Mouse (Mus musculus): ENCODE data around the gene Sspo.
A peak's percentile ranks its signal among the peaks of the same experiment; 100 is the strongest.
"Not testable (repeated sequence)": the region's sequence is repeated elsewhere in the genome, so short reads cannot be mapped to it uniquely, and the experiment has no call there.

Sspo gene

DNA sequence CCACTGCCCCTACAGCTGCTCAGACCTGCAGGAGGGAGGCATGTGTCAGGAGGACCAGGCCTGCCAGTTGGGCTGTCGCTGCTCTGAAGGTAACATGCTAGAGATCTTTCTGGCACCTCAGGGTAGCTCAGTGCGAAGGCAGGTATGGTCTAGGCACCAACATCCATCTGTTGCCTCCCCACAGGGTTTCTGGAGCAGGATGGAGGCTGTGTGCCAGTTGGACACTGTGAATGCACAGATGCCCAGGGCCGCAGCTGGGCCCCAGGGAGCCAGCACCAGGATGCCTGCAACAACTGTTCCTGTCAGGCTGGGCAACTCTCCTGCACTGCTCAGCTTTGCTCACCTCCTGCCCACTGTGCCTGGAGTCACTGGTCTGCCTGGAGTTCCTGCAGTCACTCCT lies 41.7 kb downstream of the Sspo start:
- peak; percentile 37 for DNase-seq

DNA sequence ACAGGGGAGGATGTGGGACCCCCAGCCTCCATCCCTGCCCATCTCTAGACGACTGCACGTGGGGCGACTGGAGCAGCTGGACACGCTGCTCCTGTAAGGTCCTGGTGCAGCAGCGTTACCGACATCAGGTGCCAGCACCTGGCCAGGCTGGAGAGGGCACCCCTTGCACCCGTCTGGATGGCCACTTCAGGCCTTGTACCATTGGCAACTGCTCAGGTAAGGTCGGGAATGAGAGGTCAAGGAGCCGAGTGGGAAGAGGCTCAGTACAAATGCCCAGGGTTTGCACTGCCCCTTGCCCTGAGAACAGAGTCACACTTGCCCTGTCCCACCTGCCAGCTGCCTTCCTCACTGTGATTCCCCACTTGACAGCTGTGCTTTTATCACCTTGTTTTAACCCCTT lies 43.3 kb downstream of the Sspo start:
- no peak for DNase-seq

DNA sequence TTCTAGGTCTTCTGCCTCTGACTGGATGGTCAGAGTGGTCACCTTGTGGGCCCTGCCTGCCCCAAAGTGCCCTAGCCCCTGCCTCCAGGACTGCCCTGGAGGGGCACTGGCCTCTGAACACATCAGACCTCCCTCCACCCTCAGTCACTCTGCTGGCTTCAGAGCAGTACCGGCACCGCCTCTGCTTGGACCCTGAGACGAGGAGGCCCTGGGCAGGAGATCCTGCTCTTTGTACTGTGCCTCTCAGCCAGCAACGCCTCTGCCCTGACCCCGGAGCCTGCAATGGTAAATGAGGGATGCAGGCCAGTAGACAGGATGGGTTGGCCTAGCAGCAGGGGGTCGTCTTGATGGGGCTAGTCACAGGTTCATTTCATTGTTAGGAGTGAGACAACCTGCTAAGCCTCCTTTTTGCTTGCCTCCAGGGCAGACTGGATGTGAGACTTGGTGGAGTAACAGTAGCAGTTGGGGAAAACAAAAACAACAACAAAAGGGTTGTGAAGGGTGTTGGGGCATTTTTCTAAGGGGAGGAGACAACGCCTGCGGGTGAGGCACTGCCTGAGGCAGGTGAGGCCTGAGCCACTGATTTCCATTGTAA lies 45.2 kb downstream of the Sspo start:
- DNase-seq = no peak

DNA sequence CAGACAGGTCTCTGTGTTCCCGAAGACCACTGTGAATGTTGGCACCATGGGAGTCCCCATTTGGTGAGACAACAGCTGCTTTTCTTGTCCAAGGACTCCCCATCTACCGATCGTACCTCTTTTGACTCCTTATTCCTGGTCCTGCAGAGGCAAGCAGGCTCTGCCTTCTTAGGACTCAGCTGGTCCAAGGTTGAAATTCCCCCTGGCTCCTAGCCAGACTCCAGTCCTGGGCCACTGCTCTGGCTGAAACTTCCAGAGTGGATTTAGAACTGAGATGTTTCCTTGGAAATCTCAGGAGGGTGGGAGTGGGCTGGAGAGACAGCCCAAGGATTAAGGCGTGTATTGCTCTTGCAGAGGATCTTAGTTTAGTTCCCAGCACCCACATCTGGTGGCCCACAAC lies 49.5 kb downstream of the Sspo start:
- DNase-seq = no peak

DNA sequence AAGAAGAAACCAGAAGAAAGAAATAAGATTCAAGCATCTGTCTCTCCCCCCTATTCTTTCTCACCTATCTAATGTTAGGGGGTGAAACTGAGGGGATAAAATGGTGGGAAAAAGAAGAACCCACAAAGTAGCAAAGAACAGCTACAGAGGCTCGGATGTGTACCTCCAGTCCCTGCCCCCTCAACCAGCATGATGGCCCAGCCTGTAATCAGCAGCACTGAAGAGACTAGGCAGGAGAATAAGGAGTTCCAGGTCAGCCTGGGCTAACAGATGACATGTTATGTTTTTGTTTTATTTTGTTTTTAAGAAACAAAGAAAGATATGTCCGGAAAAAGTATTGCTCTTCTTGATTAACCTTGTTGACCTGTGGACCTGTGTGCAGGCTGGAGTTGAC lies 55.8 kb downstream of the Sspo start:
- DNase-seq = no peak

DNA sequence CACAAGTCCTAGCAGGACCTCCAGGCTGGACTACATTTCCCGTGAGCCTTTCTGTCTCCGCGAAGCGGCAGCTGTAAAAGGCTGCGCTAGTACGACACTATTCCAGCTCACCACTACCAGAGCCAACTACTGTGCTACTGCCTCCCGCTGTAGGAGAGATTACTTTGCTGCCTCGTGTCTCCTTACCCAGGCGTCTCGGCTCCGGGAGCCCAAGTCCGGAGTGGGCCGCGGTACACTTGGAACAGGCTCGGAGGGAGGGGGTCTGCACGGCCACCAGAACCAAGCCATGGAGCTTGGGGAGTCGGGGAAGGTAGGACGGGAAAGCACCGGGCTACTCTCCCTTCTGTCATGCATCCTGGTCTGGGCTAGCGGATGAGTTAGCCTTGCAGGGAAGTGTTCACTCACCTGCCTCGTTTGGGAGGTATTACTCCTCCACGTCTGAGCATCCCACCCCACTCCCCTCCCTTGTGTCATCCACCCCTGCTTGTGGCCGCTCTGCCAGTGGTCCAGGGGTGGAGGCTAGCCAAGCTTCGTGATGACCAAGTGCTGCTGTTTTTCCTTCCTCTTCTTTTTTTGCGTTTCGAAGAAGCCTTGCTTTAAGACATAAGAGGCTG lies 56.3 kb downstream of the Sspo start:
- DNase-seq = peak; percentile 72

DNA sequence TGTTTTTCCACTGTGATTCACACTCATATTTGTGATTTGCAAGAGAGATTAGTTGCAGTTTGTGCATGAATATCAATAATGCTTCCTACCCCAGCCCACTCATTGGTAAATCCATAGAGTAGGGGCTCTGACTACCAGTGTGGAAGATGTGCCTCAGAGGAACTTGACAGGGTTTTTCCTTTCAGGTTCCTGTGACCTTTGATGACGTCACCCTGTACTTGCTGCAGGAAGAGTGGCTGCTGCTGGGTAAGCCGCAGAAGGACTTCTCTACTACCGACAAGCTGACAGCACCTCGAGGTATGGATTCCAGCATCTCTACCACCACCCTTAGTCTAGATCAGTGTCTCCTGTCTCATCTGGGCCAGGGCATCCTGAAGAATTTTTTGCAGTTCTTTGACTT lies 60.1 kb downstream of the Sspo start:
- no peak for DNase-seq

DNA sequence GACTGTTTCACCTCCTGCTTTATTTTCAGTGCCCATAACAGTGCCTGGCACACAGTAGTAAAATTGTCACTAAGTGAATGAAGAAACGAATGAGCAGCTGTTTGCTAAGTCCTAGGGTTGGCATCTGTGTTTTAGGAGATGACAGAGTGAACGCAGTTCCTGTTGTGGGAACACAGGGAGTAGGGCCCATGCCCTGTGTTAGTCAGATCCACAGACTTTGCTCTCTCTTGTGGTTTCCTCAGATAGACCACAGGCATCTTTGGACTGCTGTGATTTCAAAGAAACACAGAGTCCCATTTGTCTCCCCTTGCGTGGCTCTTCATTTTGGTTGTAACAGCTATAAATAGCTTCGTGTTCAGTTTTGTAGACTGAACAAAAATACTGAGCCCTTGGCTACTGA lies 62.4 kb downstream of the Sspo start:
- no peak for DNase-seq

DNA sequence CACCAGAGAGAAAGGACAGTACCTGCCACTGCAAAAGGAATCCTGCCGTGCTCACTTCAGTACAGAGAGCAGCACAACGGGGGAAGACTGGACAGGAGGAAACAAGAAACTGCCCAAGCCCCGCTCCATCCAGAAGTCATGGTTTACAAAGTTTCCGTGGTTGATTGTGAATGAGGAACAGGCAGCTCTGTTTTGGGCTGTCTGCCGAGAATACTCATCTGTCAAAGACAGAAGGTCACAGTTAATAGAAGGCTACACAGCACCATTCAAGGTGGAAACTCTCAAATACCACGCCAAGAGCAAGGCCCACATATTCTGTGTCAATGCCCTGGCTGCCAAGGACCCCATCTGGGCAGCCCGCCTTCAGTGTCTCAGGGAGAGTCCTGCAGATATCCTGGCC lies 63.8 kb downstream of the Sspo start:
- DNase-seq = no peak

DNA sequence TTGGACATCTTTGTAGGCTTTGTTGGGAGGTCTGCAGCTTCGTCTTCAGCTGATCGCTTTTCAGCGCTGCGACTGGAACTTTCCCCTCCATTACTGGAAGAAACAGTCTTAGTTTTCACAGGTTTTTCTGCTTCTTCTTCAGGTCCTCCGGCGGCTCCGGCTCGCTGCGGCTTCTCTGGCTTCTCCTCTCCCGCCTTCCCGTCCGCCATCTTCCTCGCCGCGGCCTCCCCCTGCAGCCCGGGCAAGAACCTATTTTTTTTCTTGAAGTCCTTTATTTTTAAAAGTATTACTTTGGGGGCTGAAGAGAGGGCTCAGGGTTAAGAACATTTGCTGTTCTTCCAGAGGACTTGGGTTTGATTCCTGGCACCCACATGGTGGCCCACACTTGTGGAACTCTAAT lies 76.9 kb downstream of the Sspo start:
- not testable (repeated sequence) for DNase-seq

DNA sequence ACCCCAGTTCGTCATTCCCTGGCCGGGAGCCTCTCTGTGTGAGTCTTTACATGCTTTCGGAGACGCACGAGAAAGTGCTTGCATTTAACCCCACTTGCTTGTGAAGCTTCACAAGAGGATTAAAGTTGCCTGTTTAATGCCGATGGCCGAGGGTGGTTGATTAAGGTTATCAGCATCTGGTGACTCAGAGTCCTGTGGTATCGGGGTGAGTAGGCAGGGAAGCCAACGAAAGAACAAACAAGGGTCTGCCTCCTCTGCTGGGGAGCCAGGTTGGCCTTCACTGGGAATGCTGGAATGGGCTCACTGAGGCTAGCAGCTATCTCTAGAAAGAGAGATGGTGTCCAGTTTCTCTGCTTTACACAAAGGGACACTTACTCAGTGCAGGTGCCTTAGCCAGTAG lies 79.9 kb downstream of the Sspo start:
- no peak for DNase-seq

DNA sequence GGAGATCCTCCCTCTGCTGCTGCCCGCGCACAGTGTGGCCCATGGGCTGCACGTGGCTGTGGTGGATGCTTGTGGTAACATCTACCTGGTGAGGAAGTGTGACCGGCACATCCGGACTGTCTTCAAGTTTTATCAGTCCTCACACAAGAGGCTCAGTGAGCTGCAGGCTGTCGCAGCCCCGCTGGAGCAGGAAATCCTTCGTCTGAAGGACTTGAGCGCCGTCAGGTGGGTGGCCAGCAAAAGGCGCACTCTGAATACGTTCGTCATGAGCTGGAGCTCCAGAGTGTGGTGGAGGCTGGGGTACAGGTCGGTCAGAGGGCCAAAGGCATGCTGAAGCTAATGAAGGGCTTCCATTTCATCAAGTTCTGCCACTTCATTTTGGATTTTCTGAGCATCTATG lies 81.2 kb downstream of the Sspo start:
- no peak for DNase-seq

DNA sequence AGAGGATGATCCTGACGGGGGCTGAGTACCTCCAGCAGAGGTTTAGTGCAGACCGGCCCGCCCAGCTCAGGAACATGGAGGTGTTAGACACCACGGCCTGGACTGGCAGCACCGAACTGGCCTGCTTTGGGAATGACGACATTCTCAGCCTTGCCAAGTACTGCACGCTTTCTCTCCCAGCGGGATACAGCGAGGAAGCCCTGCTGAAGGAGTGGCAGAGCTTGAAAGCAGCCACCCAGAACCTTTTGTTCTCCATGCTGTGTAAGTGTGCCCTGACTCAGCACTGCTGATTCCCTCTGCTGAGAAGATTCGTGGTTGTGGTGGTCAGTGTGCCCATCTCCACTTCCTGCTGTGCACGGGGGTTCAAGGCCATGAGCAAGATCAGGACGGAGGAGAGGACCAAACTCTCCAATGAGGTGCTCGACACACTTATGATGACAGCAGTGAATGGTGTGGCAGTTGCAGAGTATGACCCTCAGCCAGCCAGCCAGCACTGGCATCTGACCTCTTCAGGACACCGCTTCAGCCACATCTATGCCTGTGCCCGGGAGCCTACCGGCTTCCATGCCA lies 81.9 kb downstream of the Sspo start:
- DNase-seq = no peak

DNA sequence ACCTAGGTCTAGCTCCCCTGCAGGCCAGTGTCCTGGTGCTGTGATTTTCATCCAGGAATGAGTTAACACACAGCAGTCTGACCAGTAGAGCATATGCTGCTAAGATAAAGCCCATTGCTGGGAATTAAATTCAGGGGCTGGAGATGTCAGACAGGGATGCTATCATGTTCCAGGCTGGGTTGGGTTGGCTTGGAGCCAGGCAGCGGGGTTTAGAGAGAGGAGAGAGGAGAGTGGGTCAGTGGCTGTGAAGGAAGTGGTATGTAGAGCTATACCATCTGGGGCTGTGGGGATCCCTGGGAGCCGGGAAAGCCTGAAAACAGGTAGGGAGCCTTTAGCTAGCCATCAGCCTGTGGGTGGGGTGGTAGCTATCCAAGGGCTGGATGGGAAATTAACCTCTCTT lies 82.8 kb downstream of the Sspo start:
- DNase-seq = no peak

DNA sequence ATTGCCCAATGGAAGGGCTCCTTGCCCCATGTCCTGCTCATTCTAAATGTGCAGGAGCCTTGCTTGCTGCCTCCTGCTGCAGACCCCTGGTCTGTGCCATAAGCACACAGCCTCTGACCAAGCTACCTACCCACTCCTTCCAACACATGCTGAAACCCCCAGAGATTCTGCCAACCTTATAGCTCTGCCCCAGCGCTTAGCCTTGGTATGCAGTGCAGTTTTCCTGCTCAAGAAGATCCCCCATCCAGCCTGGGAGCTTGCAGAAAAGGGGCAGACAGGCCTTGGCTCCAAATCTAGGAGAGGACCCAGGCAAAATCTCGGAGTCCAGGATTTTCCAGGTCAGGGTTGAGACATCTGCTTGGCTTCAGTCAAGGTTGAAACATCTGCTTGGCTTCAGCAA lies 85.4 kb downstream of the Sspo start:
- DNase-seq = no peak

DNA sequence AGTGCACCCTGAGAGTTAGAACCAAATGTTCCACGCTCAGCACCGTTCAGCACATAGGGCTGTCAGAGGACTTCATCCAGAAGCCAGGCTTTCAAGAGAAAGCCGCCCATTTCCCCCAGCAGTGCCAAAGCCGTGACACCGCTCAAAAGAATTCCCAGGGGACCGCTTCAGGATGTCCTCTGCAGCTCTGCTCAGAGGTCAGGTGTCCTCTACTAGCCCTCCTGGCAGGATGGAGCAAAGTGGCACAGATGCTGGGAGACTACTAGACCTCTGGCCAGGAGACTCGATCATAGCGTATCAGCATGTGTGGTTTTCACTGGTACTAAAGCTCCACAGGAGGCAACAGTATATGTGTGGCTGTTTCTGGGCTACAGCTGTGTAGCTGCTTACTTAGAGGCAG lies 86.9 kb downstream of the Sspo start:
- DNase-seq = no peak

DNA sequence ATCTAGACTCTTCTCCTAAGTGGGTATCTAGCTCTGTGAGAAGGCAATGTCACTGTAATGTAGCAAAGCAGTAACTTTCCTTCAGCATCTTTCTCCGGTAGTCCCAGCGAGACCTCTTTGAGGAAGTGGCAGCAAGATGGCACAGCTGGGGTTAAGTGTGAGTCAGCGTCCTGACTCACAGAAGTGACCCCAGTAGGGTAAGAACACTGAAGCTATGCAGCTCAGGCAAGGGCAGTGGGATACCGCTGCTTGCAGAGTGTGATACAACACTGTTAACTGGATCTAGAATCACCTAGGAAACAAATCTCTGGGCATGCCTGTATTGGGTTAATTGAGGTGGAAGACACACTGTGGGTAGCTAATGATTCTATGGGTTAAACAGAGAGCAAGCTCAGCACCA lies 88.1 kb downstream of the Sspo start:
- no peak for DNase-seq

DNA sequence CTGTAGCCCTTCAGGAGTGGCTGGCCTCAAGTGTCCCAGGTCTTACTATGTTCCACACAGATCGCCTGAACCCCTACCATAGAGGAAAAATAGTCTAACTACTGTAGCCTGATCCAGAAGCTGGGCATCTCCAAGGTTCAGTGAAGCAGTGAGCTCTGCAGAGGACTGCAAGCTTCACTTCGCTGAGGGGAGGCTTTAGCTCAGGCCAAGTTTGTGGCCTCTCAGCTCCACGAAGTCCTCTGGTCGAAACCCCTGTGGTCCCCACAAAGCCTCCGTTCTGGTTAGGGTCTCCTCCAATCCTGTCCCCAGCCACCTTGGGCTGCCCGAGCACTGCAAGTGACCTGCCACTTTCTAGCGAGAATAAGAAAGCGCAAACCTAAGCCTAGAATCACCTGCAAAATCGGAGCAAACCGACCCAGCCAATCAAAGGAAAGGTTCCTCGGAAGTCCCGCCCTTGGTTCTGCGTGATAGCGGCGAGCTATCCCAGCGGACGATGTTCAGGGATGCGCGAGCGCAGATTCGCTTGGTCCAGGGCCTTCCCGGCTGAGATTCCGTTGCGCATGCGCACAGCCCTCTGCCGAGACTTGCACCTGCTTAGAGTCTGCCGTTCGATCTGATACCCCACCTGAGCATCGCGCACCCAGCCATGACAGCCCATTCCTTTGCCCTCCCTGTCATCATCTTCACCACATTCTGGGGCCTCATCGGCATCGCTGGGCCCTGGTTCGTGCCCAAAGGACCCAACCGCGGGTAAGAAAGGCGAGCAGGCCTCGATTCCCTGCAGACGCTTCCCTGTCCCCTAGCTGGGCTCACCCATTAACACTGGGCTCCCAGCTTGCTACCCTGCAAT lies 89.3 kb downstream of the Sspo start, which contains the start of gene Atp6v0e2:
Gene Atp6v0e2, plus strand, starts transcription at position 511 of the 850 bp plus-strand sequence.
- peak; percentile 93 for DNase-seq

DNA sequence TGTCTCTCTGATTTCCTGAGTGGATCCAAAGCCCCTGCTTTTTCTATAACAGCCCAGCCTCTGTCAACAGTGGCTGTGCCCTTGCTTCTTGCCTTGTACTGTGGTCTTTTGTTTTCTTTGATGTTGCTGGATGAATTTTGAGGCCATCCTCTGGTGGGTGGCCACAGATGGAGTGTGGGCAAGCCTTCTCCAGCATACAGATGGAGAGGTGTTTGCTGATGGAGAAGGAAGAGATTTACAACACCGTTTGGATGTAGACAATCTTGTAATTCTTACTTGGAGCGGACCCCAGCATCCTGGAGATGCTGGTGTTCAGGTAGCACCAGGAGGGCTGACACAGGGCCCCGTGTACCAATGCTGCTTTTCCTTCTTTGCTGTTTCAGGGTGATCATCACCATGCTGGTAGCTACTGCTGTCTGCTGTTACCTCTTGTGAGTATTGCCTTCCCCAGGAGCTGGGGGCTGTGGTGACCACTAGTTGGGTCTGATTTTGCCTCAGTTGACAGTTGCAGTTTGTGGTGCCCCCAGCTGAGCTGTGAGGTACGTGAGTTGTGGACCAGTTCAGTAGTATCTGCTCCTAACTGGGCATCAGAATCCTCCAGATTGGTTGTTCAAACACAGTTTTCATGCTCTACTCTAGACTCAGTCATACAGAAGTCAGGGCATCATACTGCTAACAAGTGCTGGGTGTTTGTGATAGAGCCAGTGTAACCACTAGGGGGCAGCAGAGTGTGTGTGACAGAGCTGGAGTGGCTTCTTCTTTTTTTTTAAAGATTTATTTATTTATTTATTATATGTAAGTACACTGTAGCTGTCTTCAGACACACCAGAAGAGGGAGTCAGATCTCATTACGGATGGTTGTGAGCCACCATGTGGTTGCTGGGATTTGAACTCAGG lies 91.1 kb downstream of the Sspo start:
- peak; percentile 84 for DNase-seq

DNA sequence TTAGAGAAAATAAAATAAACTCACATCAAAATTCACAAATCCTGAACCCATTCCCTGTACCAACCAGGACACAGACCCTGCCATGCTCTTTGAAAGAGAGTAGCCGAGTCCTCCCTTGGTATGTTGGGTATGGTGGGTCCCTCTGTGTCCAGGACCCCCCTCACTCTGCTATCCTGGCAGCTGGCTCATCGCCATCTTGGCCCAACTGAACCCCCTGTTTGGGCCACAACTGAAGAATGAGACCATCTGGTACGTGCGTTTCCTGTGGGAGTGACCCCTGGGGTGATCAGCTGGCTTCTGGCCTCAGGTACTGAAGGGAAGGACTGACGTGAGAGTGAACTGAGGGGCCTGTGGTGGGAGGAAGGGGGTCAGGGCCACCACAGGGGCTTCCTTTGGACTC lies 91.8 kb downstream of the Sspo start:
- no peak for DNase-seq

DNA sequence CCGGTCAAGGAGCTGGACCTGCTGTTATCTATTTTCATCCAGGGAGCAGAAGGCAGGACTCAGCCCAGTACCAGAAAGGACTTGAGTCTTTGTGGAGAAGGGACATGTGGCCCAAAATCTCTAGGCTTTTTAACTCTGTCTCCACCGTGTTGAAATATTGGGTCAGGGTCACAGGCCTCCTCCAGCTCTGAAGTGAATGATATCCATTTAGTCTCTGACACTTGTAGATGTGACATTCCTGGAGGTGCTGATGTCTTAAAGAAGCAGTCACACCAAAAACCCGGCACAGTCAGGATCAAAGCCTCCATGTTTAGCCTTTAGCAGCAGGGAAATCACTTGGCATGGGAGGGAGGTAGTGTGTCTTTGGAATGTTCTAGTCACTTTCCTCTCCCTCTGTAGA lies 92.7 kb downstream of the Sspo start:
- no peak for DNase-seq

DNA sequence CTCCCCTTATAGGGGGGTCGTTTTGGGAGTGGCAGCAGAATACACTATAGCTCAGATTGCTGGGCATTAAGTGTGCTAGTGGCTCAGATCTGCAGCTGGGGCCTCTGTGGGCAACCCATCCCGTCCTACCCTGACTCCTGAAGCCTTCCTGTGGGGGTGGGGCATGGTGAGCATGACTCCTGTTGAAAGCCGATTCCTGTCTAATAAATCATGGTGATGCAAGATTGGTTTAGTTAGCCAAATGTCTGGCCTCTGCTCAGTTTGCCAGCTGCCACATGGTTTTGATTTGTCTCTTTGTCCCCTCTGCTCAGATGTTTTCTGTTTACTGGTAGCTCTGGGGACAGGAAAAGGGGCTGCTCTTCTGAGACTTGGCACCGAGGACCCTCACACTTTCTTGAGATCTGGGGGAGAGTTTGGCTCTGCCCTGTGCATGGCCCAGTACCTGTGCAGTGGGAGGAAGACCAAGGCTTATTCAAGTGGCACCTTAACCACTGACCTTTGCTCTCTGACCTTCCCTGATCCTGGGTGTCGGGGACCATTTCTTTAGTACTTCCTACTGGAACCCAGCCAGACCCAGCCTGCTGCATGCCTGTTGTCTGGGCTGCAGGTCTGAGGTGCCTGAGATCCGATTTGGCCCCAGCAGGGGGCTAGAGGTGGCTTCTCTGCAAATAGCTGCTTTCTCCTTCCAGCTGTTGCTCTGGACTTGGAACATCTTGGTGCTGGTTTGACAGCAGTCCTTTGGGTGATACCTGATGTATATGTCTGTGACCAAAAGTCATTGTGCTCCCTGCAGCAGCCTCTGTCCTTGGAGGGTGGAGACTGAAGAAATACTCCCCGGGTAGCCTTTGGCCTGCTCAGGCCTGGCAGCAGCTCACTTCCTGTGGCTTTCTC lies 93.8 kb downstream of the Sspo start:
- no peak for DNase-seq
